Mouse (Mus musculus): Measurements from ENCODE around the gene Ttll13. TPM values are rescaled to one million over a fixed set of nuclear protein-coding genes. Genes with fewer than 3 reads are reported as not detected.

Gene Ttll13
- total RNA-seq, 2 experiments from 2014 or later = 1.7 to 1.8 TPM

DNA sequence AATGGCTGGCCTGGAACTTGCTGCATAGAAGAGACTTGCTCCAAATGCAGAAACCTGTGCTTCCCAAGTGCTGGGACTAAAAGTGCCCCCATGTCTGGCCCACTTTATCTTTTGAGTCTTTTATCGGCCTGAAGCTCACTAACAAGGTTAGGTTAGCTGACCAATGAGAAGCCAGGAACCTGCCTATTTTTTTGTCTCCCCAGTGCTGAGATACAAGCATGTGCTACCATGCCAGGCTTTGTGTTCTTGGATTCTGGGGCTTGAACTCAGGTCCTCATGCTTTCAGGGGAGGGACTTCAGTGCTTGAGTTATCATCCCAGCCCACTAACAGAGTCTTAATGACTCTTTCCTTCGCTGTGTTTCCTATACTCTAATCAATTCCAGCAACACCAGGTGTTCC, 11.5 kb downstream of the Ttll13 start:
- intact Hi-C loops (cut with DNase I) = no loop called here
- no peak for DNase-seq (ENCODE audit: low spot score in 2 of 2)

DNA sequence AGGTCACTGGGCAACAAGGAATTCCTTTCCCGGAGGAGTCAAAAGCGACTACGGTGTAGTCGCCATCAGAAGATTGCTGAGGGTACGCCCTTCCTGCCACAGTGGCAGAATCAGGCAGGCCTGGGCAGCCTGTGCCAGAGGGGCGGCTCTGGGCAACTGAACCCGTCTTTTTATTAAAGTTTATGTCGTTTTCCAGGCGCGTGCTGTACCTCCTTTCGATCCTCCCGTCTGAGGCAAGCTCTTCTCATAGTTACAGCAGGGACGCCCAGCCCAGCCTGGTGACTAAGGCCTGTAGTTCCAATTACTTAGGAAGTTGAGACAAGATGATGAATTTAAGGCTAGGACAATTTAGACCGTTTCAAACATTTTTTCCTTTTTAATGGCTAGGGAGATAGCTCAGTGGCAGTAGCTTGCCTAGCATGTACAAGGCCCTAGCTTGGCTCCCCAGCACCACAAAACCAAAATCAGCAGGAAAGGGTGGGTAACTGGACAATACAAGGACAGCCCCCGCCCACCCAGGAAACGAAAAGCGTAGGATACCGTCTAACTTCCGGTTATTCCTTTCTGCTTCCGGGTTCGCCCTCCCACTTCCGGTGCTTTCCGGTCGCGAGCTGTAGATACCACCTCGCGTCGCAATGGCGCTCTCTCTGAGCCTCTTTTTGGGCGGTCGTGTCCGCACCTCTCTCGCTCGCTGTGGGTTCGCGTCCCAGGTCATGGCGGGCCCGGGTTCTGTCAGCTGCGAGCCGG, 14.6 kb downstream of the Ttll13 start, which contains the start of gene Ngrn:
Ngrn (plus strand) TSS at position 591 of the 747 bp plus-strand sequence.
- DNase-seq (ENCODE audit: low spot score in 2 of 2) = peak; percentile 83 to 84
- intact Hi-C loops (cut with DNase I) = no loop called here

DNA sequence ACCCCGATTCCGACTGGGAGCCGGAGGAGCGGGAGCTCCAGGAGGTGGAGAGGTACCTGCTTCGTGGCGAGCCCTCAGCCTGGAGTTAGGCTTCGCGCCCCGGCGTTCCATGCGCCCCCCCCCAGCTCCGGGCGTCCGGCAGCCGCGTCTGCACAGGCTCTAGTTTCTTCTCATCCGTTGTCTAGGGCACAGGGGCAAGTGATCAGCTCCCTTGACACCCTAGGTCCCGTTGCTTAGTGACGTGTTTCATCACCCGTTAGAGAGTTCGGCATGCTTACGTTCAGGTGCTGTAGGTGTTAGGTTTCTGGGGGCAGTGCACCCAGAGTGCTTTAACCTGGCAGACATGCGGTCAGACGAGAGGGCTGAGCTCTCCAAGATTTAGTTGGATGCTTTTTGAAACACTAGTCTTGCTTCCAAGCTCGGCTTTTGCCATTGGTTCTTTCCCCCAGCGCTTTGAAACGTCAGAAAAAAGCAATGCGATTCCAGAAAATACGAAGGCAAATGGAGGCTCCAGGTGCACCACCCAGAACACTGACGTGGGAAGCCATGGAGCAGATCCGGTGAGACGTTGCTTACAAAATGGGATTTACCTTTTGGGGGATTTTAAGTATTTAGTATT, 15.3 kb downstream of the Ttll13 start:
- peak; percentile 18 to 22 for DNase-seq (ENCODE audit: low spot score in 2 of 2)
- intact Hi-C loops (cut with DNase I) = no loop called here

DNA sequence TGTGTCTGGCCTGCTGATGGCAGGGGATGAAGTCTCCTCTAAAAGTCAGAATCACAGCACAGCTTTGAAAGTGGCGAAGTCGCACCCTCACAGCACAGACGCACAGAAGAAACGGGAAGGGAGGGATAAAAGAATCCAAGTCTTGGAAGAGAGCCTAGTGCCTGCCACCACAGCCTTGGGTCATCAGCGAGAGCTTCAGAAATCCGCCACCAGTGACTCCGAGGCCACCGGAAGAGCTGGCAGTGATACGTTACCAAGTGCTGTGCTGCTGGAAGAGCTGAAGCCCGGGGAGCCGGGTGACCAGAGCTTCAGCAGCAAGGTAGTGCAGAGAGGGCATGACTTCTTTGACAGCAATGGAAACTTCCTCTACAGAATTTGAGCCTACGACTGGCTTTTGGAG, 18.4 kb downstream of the Ttll13 start:
- intact Hi-C loops (cut with DNase I) = no loop called here

DNA sequence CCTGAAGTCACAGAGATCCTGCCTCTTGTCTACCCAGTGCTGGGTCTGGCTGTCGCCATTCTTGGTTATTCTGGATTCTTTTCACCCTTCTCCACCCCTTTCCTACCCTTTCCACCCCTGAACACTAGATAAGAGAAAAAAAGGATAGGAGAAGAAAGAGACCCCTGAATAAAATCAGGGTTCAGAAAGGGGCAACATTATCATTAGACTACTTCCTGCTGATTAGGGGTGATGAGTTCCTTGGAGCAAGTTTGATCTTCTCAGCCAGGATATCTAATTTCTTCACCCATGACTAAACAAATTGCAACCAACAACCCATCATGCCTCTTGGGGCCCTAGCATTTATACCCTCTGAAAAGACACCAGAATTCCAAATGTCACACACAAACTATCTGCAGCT, 21.6 kb downstream of the Ttll13 start:
- DNase-seq (ENCODE audit: low spot score in 2 of 2) = no peak
- intact Hi-C loops (cut with DNase I) = no loop called here

More for the DNA sequence above, 18.4 kb downstream of the Ttll13 start:
- DNase-seq (ENCODE audit: low spot score in 2 of 2) = no peak

DNA sequence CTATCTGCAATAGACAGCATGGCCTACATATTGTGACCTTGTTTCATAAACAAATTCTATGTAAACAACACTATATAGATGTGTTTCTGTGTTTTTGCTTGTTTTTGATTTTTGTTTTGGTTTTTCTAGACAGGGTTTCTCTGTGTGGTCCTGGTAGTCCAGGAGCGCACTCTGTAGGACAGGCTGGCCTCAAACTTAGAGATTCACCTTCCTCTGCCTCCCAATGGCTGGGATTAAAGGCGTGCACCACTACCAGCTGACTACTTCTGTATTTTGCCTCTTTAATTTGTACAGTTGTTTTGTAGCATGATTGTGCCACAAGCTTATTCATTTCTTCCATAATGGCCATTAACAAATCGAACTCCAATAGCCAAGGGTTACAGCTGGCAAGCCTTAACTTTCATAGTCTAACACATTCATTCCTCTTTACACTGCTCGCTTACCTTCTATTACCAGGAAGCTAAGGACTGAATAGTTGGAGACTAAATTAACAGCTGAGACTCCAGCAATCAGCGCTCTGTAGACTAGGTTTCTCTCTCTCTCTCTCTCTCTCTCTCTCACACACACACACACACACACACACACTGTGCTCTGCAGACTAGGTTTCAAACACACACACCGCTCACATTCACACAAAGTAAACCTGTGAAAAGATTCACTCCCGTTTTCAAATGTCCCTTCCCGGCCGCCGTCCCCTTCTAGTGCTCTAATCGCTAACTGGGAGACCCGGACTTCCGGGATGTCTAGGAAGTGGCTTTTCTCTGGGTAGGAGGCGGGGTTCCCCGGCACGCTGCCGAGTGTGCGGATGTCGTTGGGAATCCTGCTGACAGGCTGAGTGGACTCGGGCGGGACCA, 22.9 kb downstream of the Ttll13 start, which contains the start of gene Vps33b:
Vps33b (plus strand) TSS at position 753 of the 854 bp plus-strand sequence.
- DNase-seq (ENCODE audit: low spot score in 2 of 2) = peak; percentile 94 to 97
- intact Hi-C loops (cut with DNase I) = no loop called here

DNA sequence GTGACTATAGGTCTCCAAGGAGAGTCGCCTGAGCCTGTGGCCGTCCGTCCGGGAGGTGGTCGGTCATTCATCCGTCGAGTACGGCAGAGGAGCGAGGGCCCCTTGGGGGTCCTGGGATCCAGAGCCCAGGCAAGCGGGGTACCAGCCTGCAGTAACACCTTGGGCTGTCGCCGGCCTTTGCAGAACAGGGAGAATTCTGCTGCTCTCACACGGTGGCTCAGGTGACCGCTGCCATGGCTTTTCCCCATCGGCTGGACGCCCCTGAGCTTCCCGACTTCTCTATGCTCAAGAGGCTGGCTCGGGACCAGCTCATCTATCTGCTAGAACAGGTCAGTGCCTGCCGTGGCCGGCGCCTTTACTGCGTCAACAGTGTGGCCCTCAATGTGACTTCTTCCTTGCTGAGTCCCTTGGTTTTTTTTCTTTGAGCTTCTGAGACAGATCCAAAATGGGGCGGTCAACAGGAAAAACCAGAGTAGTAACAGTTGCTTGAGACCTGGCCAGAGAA, 23.6 kb downstream of the Ttll13 start:
- intact Hi-C loops (cut with DNase I) = no loop called here
- no peak for DNase-seq (ENCODE audit: low spot score in 2 of 2)

DNA sequence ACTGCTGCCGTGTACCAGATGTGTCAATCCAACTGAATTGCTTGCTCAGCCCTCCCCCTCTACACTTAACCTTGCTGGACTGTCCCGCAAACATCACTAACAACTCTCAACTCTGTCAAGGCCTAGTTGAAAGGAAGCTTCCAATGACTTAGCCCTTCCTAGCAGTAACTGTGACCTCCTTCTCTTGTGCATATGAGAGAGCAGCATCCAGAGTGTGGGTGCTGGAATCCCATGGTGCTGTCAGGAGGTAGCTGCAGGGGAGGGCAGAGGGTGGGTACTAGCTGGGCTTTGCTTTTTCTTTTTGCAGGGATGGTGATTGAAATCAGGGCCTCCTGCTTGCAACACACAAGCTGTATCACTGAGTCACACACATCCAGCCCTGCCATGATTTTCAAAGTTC, 27.3 kb downstream of the Ttll13 start:
- intact Hi-C loops (cut with DNase I) = no loop called here
- DNase-seq (ENCODE audit: low spot score in 2 of 2) = no peak

DNA sequence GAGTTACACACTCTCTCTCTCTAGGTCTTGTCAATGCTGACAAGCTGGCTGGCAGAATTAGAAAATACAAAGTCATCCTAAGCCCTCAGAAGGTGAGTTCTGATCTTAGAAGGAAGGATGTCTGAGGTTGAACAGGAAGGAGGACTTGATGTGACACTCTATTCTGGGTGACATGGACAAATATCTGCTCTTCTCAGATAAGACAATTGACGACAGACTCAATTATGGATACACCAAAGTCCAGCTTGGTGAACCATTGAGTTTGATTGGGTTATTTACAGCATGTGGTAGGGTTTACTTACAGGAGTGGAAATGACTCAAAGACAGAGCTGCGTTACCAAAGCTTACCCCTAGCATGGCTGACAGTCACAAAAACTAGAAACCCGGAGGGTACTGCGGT, 30.2 kb downstream of the Ttll13 start:
- intact Hi-C loops (cut with DNase I) = no loop called here
- no peak for DNase-seq (ENCODE audit: low spot score in 2 of 2)

DNA sequence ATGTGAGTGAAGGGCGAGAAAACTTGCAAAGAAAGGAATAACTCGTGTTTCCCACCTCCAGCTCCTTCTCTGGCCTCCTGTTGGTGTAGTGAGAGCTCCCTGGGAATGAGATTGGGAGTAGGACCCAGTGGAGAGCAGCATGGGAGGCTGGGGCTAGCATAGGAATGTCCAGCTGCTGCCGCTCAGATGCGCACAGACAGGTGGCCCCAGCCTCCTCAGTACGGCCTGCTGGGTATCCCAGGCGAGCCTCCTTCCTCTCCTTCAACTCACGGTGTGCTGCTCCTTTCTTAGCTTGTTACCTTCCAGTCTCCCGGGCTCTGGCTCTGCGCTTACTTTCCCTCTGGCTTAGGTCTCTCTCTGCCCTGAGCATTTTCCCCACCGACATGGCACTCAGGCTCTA, 33.9 kb downstream of the Ttll13 start:
- intact Hi-C loops (cut with DNase I) = no loop called here
- DNase-seq (ENCODE audit: low spot score in 2 of 2) = no peak

DNA sequence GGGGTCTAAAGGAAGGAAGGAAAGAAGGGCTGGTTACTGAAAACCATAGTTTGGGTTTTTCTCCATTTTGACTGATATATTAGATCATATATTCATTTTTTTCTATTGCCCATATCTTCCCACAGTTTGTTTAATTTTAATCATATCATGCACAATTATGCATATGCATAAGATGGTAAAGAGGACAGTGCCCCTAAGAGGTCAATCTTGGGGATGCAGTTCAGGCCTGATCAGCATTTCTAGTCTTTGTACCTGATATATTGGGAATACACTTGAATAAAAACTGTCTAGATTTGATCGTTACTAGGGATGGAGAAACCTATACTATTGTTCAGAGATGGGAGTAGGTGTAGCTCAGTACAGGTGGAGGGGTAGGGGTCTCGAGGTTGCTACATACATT, 34.8 kb downstream of the Ttll13 start:
- intact Hi-C loops (cut with DNase I) = no loop called here

DNA sequence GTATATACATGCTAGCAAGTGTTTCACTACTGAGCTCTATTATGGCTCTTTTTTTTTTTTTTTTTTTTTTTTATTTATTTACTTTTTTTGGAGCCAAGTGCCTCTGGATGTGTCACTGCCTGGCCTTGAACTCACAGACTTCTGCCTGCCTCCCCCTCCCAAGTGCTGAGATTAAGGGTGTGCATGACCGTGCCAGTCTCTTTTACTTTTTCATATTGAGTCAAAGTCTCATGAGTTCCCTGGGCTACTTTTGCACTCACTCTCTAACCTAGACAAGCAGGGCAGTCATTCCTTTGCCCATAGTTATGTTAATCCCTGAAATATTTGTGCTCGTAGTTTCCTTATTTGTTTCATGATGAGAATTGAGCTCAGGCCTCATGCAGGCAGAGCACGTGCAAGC, 35.5 kb downstream of the Ttll13 start:
- intact Hi-C loops (cut with DNase I) = no loop called here
- no peak for DNase-seq (ENCODE audit: low spot score in 2 of 2)

More for the DNA sequence above, 34.8 kb downstream of the Ttll13 start:
- DNase-seq (ENCODE audit: low spot score in 2 of 2) = no peak

DNA sequence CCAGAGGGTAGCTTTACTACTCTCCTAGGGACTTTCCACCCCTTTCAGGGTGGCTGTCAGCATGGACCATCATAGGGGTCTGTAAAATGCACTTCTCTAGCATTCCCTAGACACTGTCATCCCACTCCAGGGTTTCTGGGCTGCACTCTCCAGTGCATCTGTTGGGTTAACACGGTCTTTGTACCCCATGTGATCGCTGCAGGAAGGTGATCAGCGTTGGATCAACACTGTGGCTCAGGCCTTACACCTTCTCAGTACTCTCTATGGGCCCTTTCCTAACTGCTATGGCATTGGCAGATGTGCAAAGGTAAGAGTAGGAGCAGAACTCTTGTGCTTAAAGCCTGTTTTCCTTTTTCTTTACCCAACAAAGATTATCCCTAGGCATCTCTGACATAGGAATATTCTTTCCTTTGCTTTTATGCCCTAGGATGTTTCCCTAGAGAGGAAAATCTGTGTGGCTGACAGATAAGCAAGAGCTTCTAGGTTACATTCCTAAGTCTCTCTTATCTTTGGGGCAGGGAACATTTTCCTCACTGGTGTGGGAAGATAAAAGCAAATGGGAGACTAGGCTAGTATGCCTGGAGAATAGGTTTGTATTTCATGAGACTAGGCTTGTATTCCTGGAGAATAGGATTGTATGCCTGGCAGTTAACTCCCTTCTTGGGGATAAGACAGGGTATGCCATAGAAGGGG, 37.2 kb downstream of the Ttll13 start:
- intact Hi-C loops (cut with DNase I) = no loop called here
- no peak for DNase-seq (ENCODE audit: low spot score in 2 of 2)

DNA sequence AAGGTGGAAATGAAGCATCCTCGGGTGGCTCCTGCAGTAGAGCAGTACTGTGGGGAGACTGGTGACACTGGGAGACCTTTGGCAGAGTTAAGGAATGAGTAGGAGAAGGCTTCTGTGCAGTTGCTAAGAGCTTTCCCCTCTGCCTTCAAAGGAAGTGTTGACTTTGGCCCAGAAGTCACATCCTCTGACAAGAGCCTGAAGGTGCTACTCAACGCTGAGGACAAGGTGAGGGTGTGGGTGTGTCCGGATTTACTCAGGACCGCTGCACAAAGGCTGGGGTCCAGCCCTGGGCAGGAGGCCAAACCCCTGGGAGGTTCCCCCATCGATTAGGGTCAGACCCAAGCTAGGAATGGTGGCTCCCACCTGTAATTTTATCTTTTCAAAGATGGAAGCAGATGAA, 38.2 kb downstream of the Ttll13 start:
- intact Hi-C loops (cut with DNase I) = no loop called here
- DNase-seq (ENCODE audit: low spot score in 2 of 2) = no peak

DNA sequence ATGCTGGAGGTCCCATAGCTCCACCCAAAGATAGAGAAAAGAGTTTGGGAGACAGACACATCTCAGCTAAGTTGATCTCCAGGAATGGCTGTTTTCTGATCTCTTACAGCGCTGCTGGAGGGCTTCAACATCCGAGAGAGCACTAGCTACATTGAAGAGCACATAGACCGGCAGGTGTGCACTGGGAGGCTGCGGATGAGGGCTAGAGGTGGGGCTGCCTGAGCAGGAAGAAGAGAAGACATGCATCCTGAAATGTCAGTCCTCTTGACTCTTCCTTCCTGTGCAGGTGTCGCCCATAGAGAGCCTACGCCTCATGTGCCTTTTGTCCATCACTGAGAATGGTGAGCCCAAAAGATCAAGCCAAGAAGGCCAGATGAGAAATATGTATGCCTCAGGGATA, 39.5 kb downstream of the Ttll13 start:
- intact Hi-C loops (cut with DNase I) = no loop called here
- DNase-seq (ENCODE audit: low spot score in 2 of 2) = no peak

DNA sequence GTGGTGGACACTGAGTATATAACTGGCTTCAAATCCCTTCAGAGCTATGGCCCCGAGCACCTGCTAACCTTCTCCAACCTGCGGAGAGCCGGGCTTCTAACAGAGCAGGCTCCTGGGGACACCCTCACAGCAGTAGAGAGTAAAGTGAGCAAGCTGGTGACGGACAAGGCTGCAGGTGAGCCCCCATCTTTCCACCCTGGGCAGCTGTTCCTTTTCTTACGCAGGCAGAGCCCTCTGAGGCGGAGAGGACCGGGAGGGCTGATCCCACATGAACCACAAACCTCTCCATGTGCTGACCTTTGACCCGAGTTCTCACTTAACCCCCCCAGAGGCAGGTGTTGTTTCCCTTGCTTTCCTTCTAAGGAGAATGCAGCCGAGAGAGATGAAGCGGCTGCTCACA, 41.6 kb downstream of the Ttll13 start:
- no peak for DNase-seq (ENCODE audit: low spot score in 2 of 2)
- intact Hi-C loops (cut with DNase I) = no loop called here

DNA sequence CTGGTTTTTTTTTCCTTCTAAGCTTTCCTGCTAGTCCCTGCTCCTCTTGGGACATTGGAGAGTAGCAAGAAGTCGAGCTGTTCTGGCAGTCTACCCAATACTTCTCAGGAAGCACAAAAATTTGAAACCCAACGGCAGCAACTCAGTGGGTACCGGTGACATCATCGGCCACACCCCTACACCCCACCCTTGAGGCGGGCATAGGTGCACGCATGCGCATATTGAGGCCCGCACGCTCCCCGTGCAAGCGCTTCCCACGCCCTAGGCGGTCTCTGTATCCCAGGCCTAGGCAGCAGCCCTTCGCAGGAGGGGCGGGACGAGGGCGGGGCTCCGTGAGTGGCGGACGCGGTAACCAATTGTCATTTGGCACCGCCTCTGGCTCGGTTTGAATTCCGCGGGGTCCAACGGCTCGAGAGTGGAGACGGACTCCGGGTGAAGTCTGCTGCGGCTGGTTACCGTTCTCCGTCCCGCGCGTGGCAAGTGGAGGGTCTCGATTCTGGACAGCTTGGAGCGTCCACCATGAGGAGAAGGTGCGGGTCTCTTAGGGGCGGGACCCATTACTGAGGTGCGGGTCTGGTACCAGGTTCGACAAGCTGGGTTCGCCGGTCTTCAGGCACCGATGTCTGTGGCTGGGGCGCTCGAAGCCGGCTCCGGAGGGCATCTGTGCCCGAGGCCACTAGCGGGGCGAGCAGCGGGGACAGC, 48.0 kb downstream of the Ttll13 start, which contains the start of gene Prc1:
Prc1 (plus strand) TSS at position 389 of the 702 bp plus-strand sequence.
- DNase-seq (ENCODE audit: low spot score in 2 of 2) = peak; percentile 98 to 99
- intact Hi-C loops (cut with DNase I) = no loop called here

DNA sequence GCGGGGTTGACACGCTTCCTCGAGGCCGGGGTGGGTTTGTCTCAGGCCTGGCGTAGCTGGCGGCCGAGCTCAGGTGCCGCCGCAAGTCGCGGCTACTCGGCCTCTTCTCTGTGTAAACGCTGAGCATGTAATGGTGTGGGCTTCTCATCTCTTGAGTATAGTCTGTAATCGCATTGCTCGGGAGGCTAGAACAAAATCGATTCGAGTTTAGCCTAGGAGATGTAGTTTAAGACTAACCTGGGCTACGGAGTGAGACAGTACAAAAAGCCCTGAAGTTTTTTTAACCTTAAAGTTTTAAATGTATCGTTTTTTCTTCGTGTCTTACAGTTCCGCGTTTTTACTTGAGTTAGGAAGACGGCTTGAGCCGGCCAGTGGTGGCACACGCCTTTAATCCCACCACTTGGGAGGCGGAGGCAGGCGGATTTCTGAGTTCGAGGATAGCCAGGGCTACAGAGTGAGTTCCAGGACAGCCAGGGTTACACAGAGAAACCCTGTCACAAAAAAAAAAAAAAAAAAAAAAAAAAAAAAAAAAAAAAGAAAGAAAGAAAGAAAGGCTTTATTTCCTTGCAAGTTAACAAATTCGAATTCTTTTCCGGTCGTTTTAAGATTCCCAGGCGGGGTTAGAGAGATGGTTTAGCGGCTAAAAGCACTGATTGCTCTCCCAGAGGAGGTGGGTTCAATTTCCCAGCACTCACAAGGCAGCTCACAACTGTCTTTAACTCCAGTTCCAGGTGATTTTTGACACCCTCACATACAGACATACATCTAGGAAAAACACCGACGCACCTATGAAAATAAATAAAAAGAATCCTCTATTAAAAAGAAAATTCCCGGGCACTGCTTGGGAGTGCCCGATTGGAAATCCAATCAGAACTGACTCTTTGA, 48.8 kb downstream of the Ttll13 start:
- intact Hi-C loops (cut with DNase I) = no loop called here

More for the DNA sequence above, 48.8 kb downstream of the Ttll13 start:
- no peak for DNase-seq (ENCODE audit: low spot score in 2 of 2)
